Mouse (Mus musculus) myocyte (in vitro differentiated cells): ENCODE data around the gene Duoxa2. TPM values are rescaled to one million over a fixed set of nuclear protein-coding genes. Genes with fewer than 3 reads are reported as not detected.
A peak's percentile ranks its signal among the peaks of the same experiment; 100 is the strongest.
"Not testable (repeated sequence)": the region's sequence is repeated elsewhere in the genome, so short reads cannot be mapped to it uniquely, and the experiment has no call there.

Experiments
- H3K27me3 ChIP-seq: one replicate; pipeline ENCODE4 v1.6.1; 2011; ENCODE audit not compliant: control insufficient read depth, insufficient read depth, insufficient read length
- H3K36me3 ChIP-seq: one replicate; pipeline ENCODE4 v1.6.1; 2011; ENCODE audit not compliant: control insufficient read depth, insufficient read depth
- H3K4me2 ChIP-seq: one replicate; pipeline ENCODE4 v1.6.1; 2011; ENCODE audit warnings: low read depth, control low read depth
- H3K4me3 ChIP-seq: one replicate; pipeline ENCODE4 v1.5.1; 2011; ENCODE audit warnings: mild to moderate bottlenecking, control low read depth, moderate library complexity
- H3K79me2 ChIP-seq: one replicate; pipeline ENCODE4 v1.6.1; 2011; ENCODE audit not compliant: control insufficient read depth, insufficient read depth
- H3ac ChIP-seq: one replicate; pipeline ENCODE4 v1.6.1; 2011; ENCODE audit not compliant: control insufficient read depth, insufficient read length
- CEBPB ChIP-seq: IDR thresholded peaks from 2 replicates; pipeline ENCODE4 v1.6.1; 2011; ENCODE audit warnings: mild to moderate bottlenecking, moderate library complexity; ENCODE audit not compliant: poor library complexity, insufficient read depth, severe bottlenecking
- E2F4 ChIP-seq: IDR thresholded peaks from one replicate; pipeline ENCODE4 v1.6.1; 2011; ENCODE audit warnings: mild to moderate bottlenecking, control low read depth, moderate library complexity; ENCODE audit not compliant: insufficient read depth
- MAX ChIP-seq: IDR thresholded peaks from one replicate; pipeline ENCODE4 v1.6.1; 2011; ENCODE audit warnings: low read depth, mild to moderate bottlenecking, control low read depth
- MYOD1 ChIP-seq, 3 experiments: IDR thresholded peaks; one replicate each; pipeline ENCODE4 v1.6.1; 2011; ENCODE audit warnings: control low read depth in 2 of 3, low read depth in 2 of 3, mild to moderate bottlenecking in 2 of 3, moderate library complexity in 1 of 3; ENCODE audit not compliant: insufficient read length in 2 of 3, control insufficient read depth in 1 of 3
- MYOG ChIP-seq, 3 experiments: IDR thresholded peaks; one replicate each; pipeline ENCODE4 v1.6.1; 2011; ENCODE audit warnings: control low read depth in 2 of 3, low read depth in 2 of 3, mild to moderate bottlenecking in 2 of 3; ENCODE audit not compliant: insufficient read length in 2 of 3, control insufficient read depth in 1 of 3, insufficient read depth in 1 of 3
- POLR2A ChIP-seq: IDR thresholded peaks from one replicate; pipeline ENCODE4 v1.6.1; 2011; ENCODE audit warnings: low read depth, mild to moderate bottlenecking, control low read depth, moderate library complexity; ENCODE audit not compliant: insufficient read length
- POLR2AphosphoS2 ChIP-seq: IDR thresholded peaks from one replicate; pipeline ENCODE4 v1.6.1; 2011; ENCODE audit warnings: low read depth, control low read depth; ENCODE audit not compliant: insufficient read length
- REST ChIP-seq: IDR thresholded peaks from one replicate; pipeline ENCODE4 v1.6.1; 2011; ENCODE audit warnings: mild to moderate bottlenecking, control low read depth, moderate library complexity; ENCODE audit not compliant: insufficient read depth, insufficient read length
- SRF ChIP-seq: IDR thresholded peaks from one replicate; pipeline ENCODE4 v1.6.1; 2011; ENCODE audit warnings: low read depth; ENCODE audit not compliant: control insufficient read depth, insufficient read length
- TCF12 ChIP-seq: IDR thresholded peaks from one replicate; pipeline ENCODE4 v1.6.1; 2011; ENCODE audit warnings: mild to moderate bottlenecking, control low read depth; ENCODE audit not compliant: poor library complexity, insufficient read depth, severe bottlenecking
- TCF3 ChIP-seq: IDR thresholded peaks from one replicate; pipeline ENCODE4 v1.6.1; 2011; ENCODE audit warnings: low read depth, control low read depth; ENCODE audit not compliant: insufficient read length
- USF1 ChIP-seq: IDR thresholded peaks from one replicate; pipeline ENCODE4 v1.6.1; 2011; ENCODE audit warnings: low read depth, mild to moderate bottlenecking, control low read depth, moderate library complexity
- polyA plus RNA-seq: library from polyadenylated mRNA; unstranded; fragments of >200 nt; fragmentation: generic; extraction: Trizol; gene quantifications from one replicate; pipeline ENCODE4 v1.2.1, GENCODE M21; 2012; ENCODE audit warnings: missing spikeins

The Duoxa2 gene
- polyA plus RNA-seq, 1 experiment = not detected

DNA sequence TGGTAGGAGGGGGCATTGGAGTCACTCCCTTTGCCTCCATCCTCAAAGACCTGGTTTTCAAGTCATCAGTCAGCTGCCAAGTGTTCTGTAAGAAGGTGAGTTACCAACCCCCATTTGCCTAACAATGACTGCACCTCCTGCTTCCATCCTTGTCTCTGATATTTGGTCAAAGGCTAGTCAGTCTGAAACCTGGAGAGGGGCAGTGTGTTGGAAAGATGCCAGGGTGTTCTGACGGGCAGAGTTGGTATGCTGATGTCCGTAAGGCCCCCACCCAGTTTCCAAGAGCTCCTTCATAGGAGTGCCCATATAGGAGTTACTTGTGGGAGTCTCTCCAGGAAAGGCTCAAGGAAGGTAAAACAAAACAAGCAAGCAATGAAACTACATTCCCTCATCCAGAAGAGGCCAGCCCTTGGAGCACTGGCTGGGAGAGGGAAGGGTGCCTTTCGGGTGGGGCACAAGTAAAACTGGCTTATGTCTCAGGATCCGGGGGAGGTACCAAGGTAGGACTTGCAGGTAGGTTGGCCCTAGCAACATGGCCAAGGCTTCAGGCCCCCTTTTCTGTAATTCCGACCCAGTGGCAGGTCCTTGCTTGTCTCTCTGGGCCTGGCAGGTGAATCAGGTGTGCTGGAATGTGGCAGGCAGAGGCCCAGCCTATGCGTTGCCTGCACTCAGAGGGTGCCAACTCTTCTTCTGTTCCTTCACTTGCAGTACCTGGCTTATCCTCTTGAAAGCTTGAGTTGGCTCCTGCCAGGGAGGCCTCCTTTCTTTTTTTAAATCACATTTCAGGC is 46.6 kb downstream of the Duoxa2 start:
- peak; percentile 15 for TF ChIP-seq POLR2AphosphoS2
- TF ChIP-seq USF1 = no peak
- H3K79me2 ChIP-seq = no peaks in the 10 kb centered on the region
- H3ac ChIP-seq = no peak overlapping the region
- no peaks in the 10 kb centered on the region for H3K36me3 ChIP-seq
- no peak overlapping the region for H3K4me2 ChIP-seq
- H3K27me3 ChIP-seq = no peaks in the 10 kb centered on the region
- no peak overlapping the region for H3K4me3 ChIP-seq

DNA sequence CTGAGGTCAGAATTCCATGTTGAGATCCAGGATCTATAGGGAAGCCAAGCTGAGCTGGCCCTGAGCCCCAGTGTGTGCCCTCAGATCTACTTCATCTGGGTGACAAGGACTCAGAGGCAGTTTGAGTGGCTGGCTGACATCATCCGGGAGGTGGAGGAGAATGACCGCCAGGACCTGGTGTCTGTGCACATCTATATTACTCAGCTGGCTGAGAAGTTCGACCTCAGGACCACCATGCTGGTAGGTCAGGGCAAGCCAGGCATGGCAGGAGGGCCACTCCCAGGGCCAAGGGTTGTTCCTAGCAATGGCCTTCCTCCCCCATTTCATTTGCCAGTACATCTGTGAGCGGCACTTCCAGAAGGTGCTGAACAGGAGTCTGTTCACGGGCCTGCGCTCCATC is 47.5 kb downstream of the Duoxa2 start:
- H3ac ChIP-seq, H3K79me2 ChIP-seq, H3K4me2 ChIP-seq, H3K36me3 ChIP-seq, H3K4me3 ChIP-seq, H3K27me3 ChIP-seq: not testable (repeated sequence)
- TF ChIP-seq POLR2AphosphoS2 = peak; percentile 20

DNA sequence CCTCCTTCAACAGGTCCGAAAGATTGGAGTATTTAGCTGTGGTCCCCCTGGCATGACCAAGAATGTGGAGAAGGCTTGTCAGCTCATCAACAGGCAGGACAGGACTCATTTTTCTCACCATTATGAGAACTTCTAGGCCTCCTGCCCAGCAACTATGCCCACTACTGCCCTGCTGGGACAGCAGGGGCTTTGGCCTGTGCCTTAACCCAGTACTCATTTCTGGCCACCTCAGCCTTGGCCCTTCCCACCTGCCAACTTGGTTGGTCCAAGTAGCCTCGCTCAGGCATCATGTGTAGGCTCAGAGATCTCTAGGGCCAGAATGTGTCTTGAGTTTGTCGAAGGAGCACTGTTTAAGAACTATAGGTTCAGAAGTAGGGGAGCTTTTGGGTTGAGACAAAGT is 48.6 kb downstream of the Duoxa2 start:
- TF ChIP-seq E2F4 (no peak), MYOD1 (IDR thresholded peaks at IDR 0.05; ENCODE audit: control insufficient read depth in 1 of 3, insufficient read length in 2 of 3, low read depth in 2 of 3) (no peak), TCF3 (no peak), TCF12 (no peak), MYOG (IDR thresholded peaks at IDR 0.05; ENCODE audit: control insufficient read depth in 1 of 3, insufficient read depth in 1 of 3, insufficient read length in 2 of 3, low read depth in 2 of 3) (no peak), POLR2AphosphoS2 (peak; percentile 32), CEBPB (no peak)
- no peak overlapping the region for H3K4me3 ChIP-seq
- no peaks in the 10 kb centered on the region for H3K27me3 ChIP-seq
- H3K36me3 ChIP-seq = peaks cover 3% of the 10 kb centered on the region
- H3K4me2 ChIP-seq = no peak overlapping the region
- H3K79me2 ChIP-seq = no peaks in the 10 kb centered on the region
- H3ac ChIP-seq = no peak overlapping the region

DNA sequence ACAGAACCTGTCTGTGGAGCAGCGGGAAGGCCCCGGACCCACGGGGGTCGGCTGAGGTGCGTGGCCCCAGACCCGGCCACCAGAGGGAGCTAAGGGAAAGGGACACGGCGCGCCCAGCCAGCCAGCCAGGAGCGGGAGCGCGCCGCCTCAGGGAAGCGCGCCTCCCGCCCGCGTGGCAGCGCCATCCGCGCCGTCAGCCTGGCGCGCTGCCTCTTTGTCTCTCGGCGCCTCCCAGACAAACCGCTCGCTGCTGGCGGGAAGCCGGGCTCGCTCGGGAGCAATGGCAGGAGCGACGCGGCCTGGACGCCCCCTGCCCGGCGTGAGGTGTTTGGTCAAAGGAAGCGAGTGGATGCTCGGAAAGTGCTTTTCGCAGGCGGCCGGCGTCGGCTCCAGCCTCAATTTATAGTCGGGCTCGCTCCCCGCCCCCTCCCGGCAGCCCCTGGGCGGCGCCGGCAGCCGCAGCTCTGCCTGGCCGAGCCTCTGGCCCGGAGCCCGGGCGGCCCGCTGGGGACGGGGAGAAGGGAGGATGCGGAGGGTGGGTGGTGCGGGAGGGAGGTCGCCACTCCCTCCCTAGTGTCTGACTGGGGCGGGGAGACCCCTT is 49.9 kb downstream of the Duoxa2 start:
- Histone ChIP-seq H3ac (peak overlapping the region; percentile 79), H3K79me2 (no peaks in the 10 kb centered on the region), H3K4me2 (peak overlapping the region; percentile 79), H3K4me3 (peak overlapping the region; percentile 26), H3K36me3 (peaks cover 3% of the 10 kb centered on the region), H3K27me3 (no peaks in the 10 kb centered on the region)
- no peak for TF ChIP-seq CEBPB
- TF ChIP-seq TCF3 = no peak
- no peak for TF ChIP-seq TCF12
- peak; percentile 89 for TF ChIP-seq POLR2AphosphoS2
- TF ChIP-seq SRF = peak; percentile 30
- TF ChIP-seq REST = no peak
- TF ChIP-seq USF1 = no peak
- TF ChIP-seq MYOD1 (IDR thresholded peaks at IDR 0.05; ENCODE audit: control insufficient read depth in 1 of 3, insufficient read length in 2 of 3, low read depth in 2 of 3) = peak in 1 of 3 experiments; percentile 24
- TF ChIP-seq MAX = no peak
- TF ChIP-seq POLR2A = no peak
- TF ChIP-seq MYOG (IDR thresholded peaks at IDR 0.05; ENCODE audit: control insufficient read depth in 1 of 3, insufficient read depth in 1 of 3, insufficient read length in 2 of 3, low read depth in 2 of 3) = peak in 1 of 3 experiments; percentile 10
- no peak for TF ChIP-seq E2F4

DNA sequence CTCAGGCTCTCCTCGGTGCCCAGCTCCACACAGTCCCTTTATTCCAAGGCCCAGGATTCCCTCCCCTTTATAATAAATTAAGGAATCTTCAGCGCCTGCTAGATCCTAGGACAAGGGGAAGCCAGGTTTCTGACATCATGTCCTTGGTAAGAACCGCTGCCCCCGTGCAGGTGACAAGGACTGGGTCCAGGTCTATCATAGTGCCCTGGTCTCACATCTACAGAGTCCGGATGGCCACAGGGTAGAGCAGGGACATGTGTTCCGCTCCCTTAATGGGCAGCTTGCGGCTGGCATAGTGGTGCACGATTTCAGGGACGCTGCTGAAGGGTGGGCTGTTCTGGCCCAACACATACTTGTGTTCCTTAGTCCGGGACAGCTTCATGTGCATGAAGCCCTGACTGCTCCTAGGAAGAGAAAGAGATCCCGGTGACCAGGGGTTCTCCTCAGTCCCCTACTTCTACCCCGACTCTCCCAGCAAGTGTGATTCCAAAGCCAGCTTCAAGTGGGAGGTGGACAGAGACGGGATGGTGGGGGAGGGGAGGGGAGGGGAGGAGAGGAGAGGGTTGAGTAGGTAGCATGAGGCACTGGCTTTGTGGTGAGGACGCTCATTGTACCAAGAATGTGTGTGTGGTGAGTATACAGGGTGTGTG is 50.6 kb downstream of the Duoxa2 start:
- H3K79me2 ChIP-seq = no peaks in the 10 kb centered on the region
- H3K36me3 ChIP-seq = peaks cover 3% of the 10 kb centered on the region
- no peaks in the 10 kb centered on the region for H3K27me3 ChIP-seq
- peak overlapping the region; percentile 79 for H3K4me2 ChIP-seq
- TF ChIP-seq POLR2AphosphoS2 = peak; percentile 21
- no peak for TF ChIP-seq CEBPB
- peak overlapping the region; percentile 26 for H3K4me3 ChIP-seq
- H3ac ChIP-seq = peak overlapping the region; percentile 79
